ENCODE assay signal across 9 mouse cellular contexts in genomic region chr7:98899815-98900214, GRCm38 (mm10).
DNase-seq lines count a peak whose midpoint lies in the region; ATAC-seq and TF ChIP-seq lines count a peak whose summit lies in the region.
"Had no signal": no experiment of that assay in that cellular context is flagged by ENCODE, and none has a peak within 500 bp of the region (broad histone marks: within the 10 kb centered on the region; RNA-seq: fewer than 3 reads in every experiment).

No protein-coding gene starts in this region.

- 0 out of 2 replicates have a peak overlapping the region, but pooled peaks have one; percentile 24 for H3K27ac ChIP-seq in embryonic facial prominence, embryonic 14.5 days (replicated peaks; ENCODE audit: low read depth, low read length)
- H3K27ac ChIP-seq in heart, embryonic 10.5 days: 0 out of 2 replicates have a peak overlapping the region, but pooled peaks have one; percentile 37
- H3K27ac ChIP-seq in kidney, embryonic 14.5 days (ENCODE audit: low read depth, low read length): peak overlapping the region; percentile 21; the same call in 1 of the 2 replicates
- H3K27ac ChIP-seq in forebrain, postnatal 0 days (ENCODE audit: low read depth, low read length): no peak overlapping the region

- H3K9me3 ChIP-seq in embryonic facial prominence, embryonic 14.5 days (ENCODE audit: control insufficient read depth, low read length): peaks cover 5% of the 10 kb centered on the region; the same call in 1 of the 2 replicates
- no peaks in the 10 kb centered on the region for H3K9me3 ChIP-seq in heart, embryonic 10.5 days
- H3K9me3 ChIP-seq in kidney, embryonic 14.5 days (ENCODE audit: control insufficient read depth, low read length): no peaks in the 10 kb centered on the region
- no peaks in the 10 kb centered on the region for H3K9me3 ChIP-seq in forebrain, postnatal 0 days (ENCODE audit: low read length)

- H3K4me2 ChIP-seq in embryonic facial prominence, embryonic 14.5 days (ENCODE audit: low read depth, low read length): no peak overlapping the region
- no peak overlapping the region for H3K4me2 ChIP-seq in kidney, embryonic 14.5 days (replicated peaks; ENCODE audit: low read depth, low read length)
- H3K4me2 ChIP-seq in forebrain, postnatal 0 days (ENCODE audit: low read depth): no peak overlapping the region

- WGBS in embryonic facial prominence, embryonic 14.5 days: 42% methylated on average over 4 of the region's 4 CpGs
- WGBS in heart, embryonic 10.5 days: 47% methylated on average over 4 of the region's 4 CpGs
- WGBS in kidney, embryonic 14.5 days: 27% methylated on average over 4 of the region's 4 CpGs
- 86% methylated on average over 4 of the region's 4 CpGs for WGBS in forebrain, postnatal 0 days

- H3K27me3 ChIP-seq in embryonic facial prominence, embryonic 14.5 days (replicated peaks; ENCODE audit: control insufficient read depth, insufficient read depth, low read length): no peaks in the 10 kb centered on the region
- H3K27me3 ChIP-seq in heart, embryonic 10.5 days (ENCODE audit: insufficient read depth, poor library complexity, severe bottlenecking): no peaks in the 10 kb centered on the region
- no peaks in the 10 kb centered on the region for H3K27me3 ChIP-seq in kidney, embryonic 14.5 days (ENCODE audit: control insufficient read depth, insufficient read depth, low read length)
- no peaks in the 10 kb centered on the region for H3K27me3 ChIP-seq in forebrain, postnatal 0 days (ENCODE audit: insufficient read depth, low read length)

- peak; percentile 81 for DNase-seq in embryonic facial prominence, embryonic 14.5 days (ENCODE audit: low spot score)
- no peak for DNase-seq in heart, embryonic 10.5 days (ENCODE audit: low spot score)
- peak; percentile 46 for DNase-seq in lung, postnatal 14 days
- no peak for DNase-seq in ovary, adult 18-20 months (ENCODE audit: low spot score)
- no peak for DNase-seq in gastrocnemius, postnatal 25 days
- DNase-seq in forebrain, postnatal 0 days: no peak
- DNase-seq: midbrain, embryonic 14.5 days; spleen, adult 18-20 months had no signal

- H3K9ac ChIP-seq in embryonic facial prominence, embryonic 14.5 days (ENCODE audit: low read depth, low read length): no peak overlapping the region
- no peak overlapping the region for H3K9ac ChIP-seq in kidney, embryonic 14.5 days (ENCODE audit: low read depth, low read length)
- no peak overlapping the region for H3K9ac ChIP-seq in forebrain, postnatal 0 days

- peaks cover 31% of the 10 kb centered on the region for H3K4me1 ChIP-seq in embryonic facial prominence, embryonic 14.5 days (ENCODE audit: control insufficient read depth, insufficient read depth, low read length)
- H3K4me1 ChIP-seq in heart, embryonic 10.5 days: peaks cover 77% of the 10 kb centered on the region
- peaks cover 50% of the 10 kb centered on the region for H3K4me1 ChIP-seq in kidney, embryonic 14.5 days (ENCODE audit: control insufficient read depth, insufficient read depth, low read length)
- no peaks in the 10 kb centered on the region for H3K4me1 ChIP-seq in forebrain, postnatal 0 days (ENCODE audit: insufficient read depth)

- no peak overlapping the region for H3K4me3 ChIP-seq in embryonic facial prominence, embryonic 14.5 days (ENCODE audit: low read depth, low read length)
- no peak overlapping the region for H3K4me3 ChIP-seq in heart, embryonic 10.5 days
- no peak overlapping the region for H3K4me3 ChIP-seq in kidney, embryonic 14.5 days (ENCODE audit: low read length)
- no peak overlapping the region for H3K4me3 ChIP-seq in forebrain, postnatal 0 days (ENCODE audit: low read depth, low read length)

- ATAC-seq in embryonic facial prominence, embryonic 14.5 days (ENCODE audit: low read depth): peak; percentile 39; the same call in 1 of the 2 replicates
- peak; percentile 53 for ATAC-seq in kidney, embryonic 14.5 days (ENCODE audit: low FRiP score, low TSS enrichment)
- no peak for ATAC-seq in forebrain, postnatal 0 days

- no peaks in the 10 kb centered on the region for H3K36me3 ChIP-seq in embryonic facial prominence, embryonic 14.5 days (ENCODE audit: control insufficient read depth, insufficient read depth, low read length)
- no peaks in the 10 kb centered on the region for H3K36me3 ChIP-seq in heart, embryonic 10.5 days
- H3K36me3 ChIP-seq in kidney, embryonic 14.5 days (ENCODE audit: control insufficient read depth, insufficient read depth, low read length): no peaks in the 10 kb centered on the region
- H3K36me3 ChIP-seq in forebrain, postnatal 0 days (ENCODE audit: insufficient read depth): no peaks in the 10 kb centered on the region

- no peak for TF ChIP-seq CTCF in forebrain, postnatal 0 days (IDR thresholded peaks at IDR 0.05; ENCODE audit: low read depth)

Comparison
In these comparisons a context has a peak if more than half of its experiments do, and no peak if none do; other contexts are left out.
1. DNase-seq: peak in embryonic facial prominence, embryonic 14.5 days (single experiment) and lung, postnatal 14 days (single experiment); none in heart, embryonic 10.5 days (single experiment), ovary, adult 18-20 months (single experiment), gastrocnemius, postnatal 25 days (single experiment) and forebrain, postnatal 0 days (single experiment).